Comparison of ENCODE assay signal across 14 mouse cellular contexts in genomic region chr9:15421864-15422263, GRCm38 (mm10).
DNase-seq lines count a peak whose midpoint lies in the region; ATAC-seq lines count a peak whose summit lies in the region.
"Had no signal": no experiment of that assay in that cellular context is flagged by ENCODE, and none has a peak within 500 bp of the region (broad histone marks: within the 10 kb centered on the region; RNA-seq: fewer than 3 reads in every experiment).

No protein-coding gene starts in this region.

- intact Hi-C loops in left cerebral cortex, postnatal 4 days (cut with DNase I), result no loop called here

- no peak overlapping the region for H3K4me3 ChIP-seq in forebrain, embryonic 12.5 days (replicated peaks)
- H3K4me3 ChIP-seq in limb, embryonic 10.5 days, result no peak overlapping the region
- no peak overlapping the region for H3K4me3 ChIP-seq in kidney, embryonic 15.5 days (replicated peaks)
- H3K4me3 ChIP-seq: heart, embryonic 15.5 days; layer of hippocampus, adult 2 months had no signal

- WGBS in forebrain, embryonic 12.5 days, result 5% methylated on average over 10 of the region's 10 CpGs
- WGBS in limb, embryonic 10.5 days, result 15% methylated on average over 10 of the region's 10 CpGs
- 49% methylated on average over 10 of the region's 10 CpGs for WGBS in kidney, embryonic 15.5 days

- peak overlapping the region; percentile 3; the same call in 1 of the 2 replicates for H3K4me2 ChIP-seq in forebrain, embryonic 12.5 days
- no peak overlapping the region for H3K4me2 ChIP-seq in kidney, embryonic 15.5 days
- H3K4me2 ChIP-seq: heart, embryonic 15.5 days had no signal

- H3K27me3 ChIP-seq in forebrain, embryonic 12.5 days, result no peaks in the 10 kb centered on the region
- no peaks in the 10 kb centered on the region for H3K27me3 ChIP-seq in limb, embryonic 10.5 days (ENCODE audit: low read depth, poor library complexity, severe bottlenecking)
- H3K27me3 ChIP-seq in kidney, embryonic 15.5 days, result no peaks in the 10 kb centered on the region
- H3K27me3 ChIP-seq: heart, embryonic 15.5 days had no signal

- H3K27ac ChIP-seq in forebrain, embryonic 12.5 days, result peak overlapping the region; percentile 68
- H3K27ac ChIP-seq in limb, embryonic 10.5 days, result peak overlapping the region; percentile 53
- H3K27ac ChIP-seq in kidney, embryonic 15.5 days, result no peak overlapping the region
- H3K27ac ChIP-seq: heart, embryonic 15.5 days; layer of hippocampus, adult 2 months had no signal

- peaks cover 18% of the 10 kb centered on the region for H3K4me1 ChIP-seq in forebrain, embryonic 12.5 days
- peaks cover 21% of the 10 kb centered on the region for H3K4me1 ChIP-seq in limb, embryonic 10.5 days
- peaks cover 5% of the 10 kb centered on the region; the same call in 1 of the 2 replicates for H3K4me1 ChIP-seq in kidney, embryonic 15.5 days

- DNase-seq in left cerebral cortex, postnatal 4 days, result peak; percentile 32
- DNase-seq in left cerebral cortex, adult 18-20 months (ENCODE audit: low spot score in 2 of 2), result no peak
- peak; percentile 42 for DNase-seq in limb, embryonic 10.5 days (ENCODE audit: low spot score)
- DNase-seq in retina, postnatal 7 days (ENCODE audit: low read depth, low spot score), result peak; percentile 6
- DNase-seq in ovary, postnatal 14 days (ENCODE audit: low spot score), result no peak
- no peak for DNase-seq in right cerebral cortex, postnatal 10 days (ENCODE audit: low spot score in 2 of 2)
- DNase-seq: adrenal gland, postnatal 10 days; cerebellum, adult 9-11 months; kidney, adult 11 months; thymus, postnatal 4 days had no signal

- no peaks in the 10 kb centered on the region for H3K36me3 ChIP-seq in forebrain, embryonic 12.5 days (replicated peaks)
- no peaks in the 10 kb centered on the region for H3K36me3 ChIP-seq in limb, embryonic 10.5 days
- no peaks in the 10 kb centered on the region for H3K36me3 ChIP-seq in kidney, embryonic 15.5 days
- H3K36me3 ChIP-seq: heart, embryonic 15.5 days had no signal

- H3K9me3 ChIP-seq in forebrain, embryonic 12.5 days, result no peaks in the 10 kb centered on the region
- no peaks in the 10 kb centered on the region for H3K9me3 ChIP-seq in limb, embryonic 10.5 days (replicated peaks)
- H3K9me3 ChIP-seq in kidney, embryonic 15.5 days (replicated peaks), result no peaks in the 10 kb centered on the region
- H3K9me3 ChIP-seq: heart, embryonic 15.5 days had no signal

- ATAC-seq in forebrain, embryonic 12.5 days (ENCODE audit: low FRiP score), result peak; percentile 81; the same call in 1 of the 2 replicates
- no peak for ATAC-seq in kidney, embryonic 15.5 days (replicated peaks; ENCODE audit: low FRiP score)

- no peak overlapping the region for H3K9ac ChIP-seq in forebrain, embryonic 12.5 days
- H3K9ac ChIP-seq in kidney, embryonic 15.5 days, result no peak overlapping the region
- H3K9ac ChIP-seq: heart, embryonic 15.5 days had no signal

Comparison
In these comparisons a context has a peak if more than half of its experiments do, and no peak if none do; other contexts are left out.
1. DNase-seq: peak in left cerebral cortex, postnatal 4 days (single experiment), limb, embryonic 10.5 days (single experiment) and retina, postnatal 7 days (single experiment); none in left cerebral cortex, adult 18-20 months (0 of 2), ovary, postnatal 14 days (single experiment) and right cerebral cortex, postnatal 10 days (0 of 2).